Mouse (Mus musculus) spleen, adult 2 months (tissue): Measurements from ENCODE around the gene Rccd1. TPM values are rescaled to one million over a fixed set of nuclear protein-coding genes. Genes with fewer than 3 reads are reported as not detected.
A peak's percentile ranks its signal among the peaks of the same experiment; 100 is the strongest.

Source experiments
- DNase-seq, 2 experiments: peaks; one replicate each; pipeline versions ENCODE4 v3.0.0 to v3.0.0-alpha.2; 2012 to 2021; ENCODE audit warnings: low spot score in 2 of 2, low read depth in 1 of 2
- H3K27ac ChIP-seq: fragments of 200-500 bp; 2 replicates; pipeline ENCODE4 v1.5.1; 2012; ENCODE audit warnings: low read length, inconsistent platforms; ENCODE audit not compliant: insufficient read depth
- H3K27me3 ChIP-seq: fragments of 200-500 bp; 2 replicates; pipeline ENCODE4 v1.6.1; 2012; ENCODE audit warnings: mild to moderate bottlenecking, moderate library complexity, low read length, inconsistent platforms; ENCODE audit not compliant: control insufficient read depth, insufficient read depth
- H3K36me3 ChIP-seq: fragments of 200-500 bp; 2 replicates; pipeline ENCODE4 v1.6.1; 2012; ENCODE audit warnings: mild to moderate bottlenecking, low read length, inconsistent platforms; ENCODE audit not compliant: control insufficient read depth, insufficient read depth
- H3K4me1 ChIP-seq: fragments of 200-500 bp; 2 replicates; pipeline ENCODE4 v1.6.1; 2011; ENCODE audit warnings: inconsistent platforms; ENCODE audit not compliant: control insufficient read depth, insufficient read depth, insufficient read length
- H3K4me3 ChIP-seq: fragments of 200-500 bp; 2 replicates; pipeline ENCODE4 v1.5.1; 2011; ENCODE audit warnings: mild to moderate bottlenecking, inconsistent platforms; ENCODE audit not compliant: insufficient read depth, insufficient read length; ENCODE audit errors: extremely low read depth
- CTCF ChIP-seq: fragments of 200-500 bp; IDR thresholded peaks from 2 replicates; pipeline ENCODE4 v1.5.1; 2011; ENCODE audit warnings: mild to moderate bottlenecking, inconsistent platforms; ENCODE audit not compliant: insufficient read depth, insufficient read length, insufficient replicate concordance; ENCODE audit errors: extremely low read depth
- POLR2A ChIP-seq: fragments of 200-500 bp; IDR thresholded peaks from 2 replicates; pipeline ENCODE4 v1.6.1; 2011; ENCODE audit warnings: low read depth, low read length, inconsistent platforms
- WGBS: fragments of 180-500 bp; shearing (Covaris S2); methylation state at CpG from one replicate; pipeline ENCODE4 v1.1.7; 2018; 5-methylcytosine and 5-hydroxymethylcytosine counted together
- polyA plus RNA-seq: library from polyadenylated mRNA; depleted of rRNA; stranded (reverse); fragments of >200 nt; gene quantifications from 2 replicates; pipeline ENCODE4 v1.2.3, GENCODE M21; 2012

Gene Rccd1
- polyA plus RNA-seq, 1 experiment = 13.2 TPM

DNA sequence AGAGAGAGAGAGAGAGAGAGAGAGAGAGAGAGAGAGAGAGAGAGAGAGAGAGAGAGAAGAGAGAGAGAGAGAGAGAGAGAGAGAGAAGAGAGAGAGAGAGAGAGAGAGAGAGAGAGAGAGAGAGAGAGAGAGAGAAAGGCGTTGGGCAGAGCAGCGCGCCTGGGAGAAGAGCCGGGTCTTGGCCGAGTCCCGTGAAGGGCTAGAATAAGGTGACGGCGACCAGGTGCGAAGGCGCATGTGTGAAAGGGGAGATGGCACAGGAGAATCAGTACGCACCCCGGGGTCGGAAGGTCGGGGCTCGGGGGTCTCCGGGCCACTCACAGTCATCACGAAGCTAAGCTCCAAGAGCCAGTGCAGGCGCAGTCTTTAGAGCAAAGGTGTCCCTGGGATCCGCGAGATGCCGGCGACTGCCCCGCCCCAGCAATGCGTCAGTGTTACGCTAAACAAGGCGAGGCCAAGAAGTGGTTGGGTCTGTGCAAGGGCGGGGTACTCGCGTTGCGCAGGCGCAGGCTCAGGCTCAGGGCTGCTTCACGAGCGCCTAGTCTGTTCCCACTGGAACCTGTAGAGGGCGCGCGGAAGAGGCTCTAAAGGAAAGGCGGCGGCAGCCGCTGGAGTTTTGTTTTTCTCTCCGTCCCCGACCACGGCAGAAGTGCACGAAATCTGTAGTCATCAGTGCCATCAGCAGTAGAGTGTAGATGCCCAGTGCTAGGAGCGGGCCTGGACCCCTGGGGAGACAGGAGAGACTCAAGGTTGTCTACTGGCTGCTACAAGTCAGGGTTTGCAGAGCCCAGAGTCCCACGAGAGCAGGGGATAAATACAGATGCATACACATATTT is 15.8 kb upstream of the Rccd1 start:
- H3K27ac ChIP-seq = peak overlapping the region; percentile 88
- H3K27me3 ChIP-seq = no peaks in the 10 kb centered on the region
- peaks cover 14% of the 10 kb centered on the region for H3K4me1 ChIP-seq
- DNase-seq = peak; percentile 96 to 98
- TF ChIP-seq POLR2A = peak; percentile 61; the same call in 1 of the 2 replicates
- peak; percentile 78 for TF ChIP-seq CTCF
- WGBS = under 1% methylated on average over 45 of the region's 45 CpGs
- peak overlapping the region; percentile 70 for H3K4me3 ChIP-seq
- H3K36me3 ChIP-seq = peaks cover 20% of the 10 kb centered on the region

DNA sequence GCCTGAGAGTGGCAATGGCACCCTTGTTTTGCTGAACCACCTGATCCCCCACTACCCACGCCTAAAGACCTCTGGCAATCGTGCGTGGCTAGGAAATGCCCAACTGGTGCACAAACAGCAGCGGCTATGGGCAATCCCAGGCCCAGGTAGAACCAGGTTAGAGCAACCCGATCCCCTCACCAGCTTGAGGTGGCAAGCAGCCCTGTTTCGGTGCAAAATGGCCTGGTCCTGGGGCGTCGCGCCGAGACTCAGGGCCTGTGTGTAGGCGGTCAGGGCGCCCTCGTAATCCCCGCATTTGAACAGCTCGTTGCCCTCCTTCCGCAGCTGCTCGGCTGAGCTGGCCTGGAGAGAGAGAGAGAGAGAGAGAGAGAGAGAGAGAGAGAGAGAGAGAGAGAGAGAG is 15.1 kb upstream of the Rccd1 start:
- peaks cover 25% of the 10 kb centered on the region for H3K36me3 ChIP-seq
- WGBS = 6% methylated on average over 17 of the region's 17 CpGs
- TF ChIP-seq CTCF (no peak), POLR2A (no peak)
- H3K4me3 ChIP-seq = peak overlapping the region; percentile 51
- no peaks in the 10 kb centered on the region for H3K27me3 ChIP-seq
- DNase-seq = no peak
- H3K4me1 ChIP-seq = peaks cover 14% of the 10 kb centered on the region
- no peak overlapping the region for H3K27ac ChIP-seq

DNA sequence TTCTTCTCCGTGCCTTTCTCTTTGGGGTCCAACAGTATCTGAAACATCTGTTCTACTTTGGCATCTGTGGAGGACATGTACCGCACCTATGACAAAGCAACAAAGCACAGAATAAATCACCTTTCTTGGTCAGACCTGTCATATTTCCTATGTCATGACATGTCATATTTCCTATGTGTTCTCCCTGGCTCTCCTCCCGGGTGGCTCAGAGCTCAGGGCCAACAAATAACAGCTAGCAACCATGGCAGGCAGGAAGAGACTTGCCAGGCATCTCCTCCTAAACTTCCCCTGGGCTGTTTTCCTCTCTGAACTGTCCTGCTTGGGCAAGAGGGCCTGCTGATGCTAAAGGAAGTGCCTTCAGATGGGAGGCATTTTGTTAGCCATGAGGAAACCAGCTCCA is 12.7 kb upstream of the Rccd1 start:
- no peaks in the 10 kb centered on the region for H3K27me3 ChIP-seq
- peaks cover 8% of the 10 kb centered on the region for H3K4me1 ChIP-seq
- H3K4me3 ChIP-seq = no peak overlapping the region
- H3K27ac ChIP-seq = no peak overlapping the region
- TF ChIP-seq CTCF = no peak
- no peak for TF ChIP-seq POLR2A
- DNase-seq = no peak
- 79% methylated on average over 3 of the region's 3 CpGs for WGBS
- H3K36me3 ChIP-seq = peaks cover 43% of the 10 kb centered on the region

DNA sequence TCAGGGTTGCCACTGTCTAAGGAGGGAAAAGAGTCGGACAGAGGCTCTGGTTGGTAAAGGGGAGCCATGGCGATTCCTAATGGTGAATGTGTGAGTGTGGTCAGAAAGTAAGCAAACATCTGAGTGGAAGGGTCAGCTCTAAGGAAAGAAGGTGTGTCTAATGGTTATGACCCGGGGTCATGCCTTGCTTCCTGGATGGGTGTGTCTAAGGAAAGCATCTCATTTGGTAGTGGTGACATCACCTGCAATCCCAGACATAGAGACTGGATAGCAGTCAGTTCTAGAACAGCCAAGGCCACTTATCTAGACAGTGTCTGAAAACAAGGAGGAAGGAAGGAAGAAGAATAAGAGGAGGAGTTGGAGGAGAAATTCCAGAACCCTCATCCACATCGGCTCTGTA is 10.6 kb upstream of the Rccd1 start:
- no peak for DNase-seq
- Histone ChIP-seq H3K4me3 (no peak overlapping the region), H3K27ac (no peak overlapping the region), H3K36me3 (peaks cover 62% of the 10 kb centered on the region), H3K27me3 (no peaks in the 10 kb centered on the region), H3K4me1 (peaks cover 8% of the 10 kb centered on the region)
- TF ChIP-seq POLR2A = no peak
- TF ChIP-seq CTCF = no peak
- 88% methylated on average over 4 of the region's 4 CpGs for WGBS

DNA sequence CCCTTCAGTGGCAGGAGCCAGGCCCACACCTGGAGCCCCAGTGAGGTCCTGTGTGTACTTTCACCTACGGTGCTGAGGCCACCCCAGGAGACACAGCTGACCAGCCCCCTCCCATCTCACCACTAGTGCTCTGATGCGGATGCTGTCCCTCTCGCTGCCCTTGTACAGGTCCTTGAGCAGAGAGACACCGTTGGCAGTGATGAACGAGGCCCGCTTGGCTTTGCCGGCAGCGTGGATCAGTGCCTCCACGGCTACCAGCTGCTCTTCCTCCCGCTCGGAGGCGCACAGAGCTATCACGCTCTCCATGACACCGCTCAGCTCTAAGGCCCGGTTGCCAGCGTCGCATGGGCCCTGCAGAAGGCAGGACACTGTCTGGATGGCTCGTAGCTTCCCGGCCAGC is 7.2 kb upstream of the Rccd1 start:
- Histone ChIP-seq H3K27me3 (no peaks in the 10 kb centered on the region), H3K4me3 (no peak overlapping the region), H3K36me3 (peaks cover 71% of the 10 kb centered on the region), H3K4me1 (no peaks in the 10 kb centered on the region), H3K27ac (no peak overlapping the region)
- 97% methylated on average over 19 of the region's 19 CpGs for WGBS
- no peak for TF ChIP-seq POLR2A
- no peak for TF ChIP-seq CTCF
- no peak for DNase-seq

DNA sequence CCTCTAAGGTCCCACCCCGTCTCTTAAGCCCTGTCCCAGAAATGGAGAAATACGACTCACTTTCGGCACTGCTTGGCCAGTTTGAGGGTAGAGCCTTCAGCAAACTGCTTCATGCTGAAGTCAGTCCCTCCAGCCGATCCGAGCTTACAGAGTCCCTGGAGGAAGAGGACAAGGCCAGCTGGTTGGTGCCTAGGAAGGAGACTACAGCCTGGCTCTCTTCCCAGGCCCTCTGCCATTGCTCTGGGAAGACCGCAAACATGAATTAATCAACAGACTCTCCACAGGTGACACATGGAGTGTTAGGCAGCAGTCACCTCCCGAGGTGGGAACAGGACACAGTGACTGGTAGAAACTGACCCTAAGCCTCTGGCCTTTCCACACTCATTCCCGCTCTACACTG is 6.0 kb upstream of the Rccd1 start:
- Histone ChIP-seq H3K36me3 (peaks cover 67% of the 10 kb centered on the region), H3K4me1 (no peaks in the 10 kb centered on the region), H3K27me3 (no peaks in the 10 kb centered on the region), H3K4me3 (no peak overlapping the region), H3K27ac (no peak overlapping the region)
- TF ChIP-seq CTCF (no peak), POLR2A (no peak)
- no peak for DNase-seq
- WGBS = 93% methylated on average over 8 of the region's 8 CpGs

DNA sequence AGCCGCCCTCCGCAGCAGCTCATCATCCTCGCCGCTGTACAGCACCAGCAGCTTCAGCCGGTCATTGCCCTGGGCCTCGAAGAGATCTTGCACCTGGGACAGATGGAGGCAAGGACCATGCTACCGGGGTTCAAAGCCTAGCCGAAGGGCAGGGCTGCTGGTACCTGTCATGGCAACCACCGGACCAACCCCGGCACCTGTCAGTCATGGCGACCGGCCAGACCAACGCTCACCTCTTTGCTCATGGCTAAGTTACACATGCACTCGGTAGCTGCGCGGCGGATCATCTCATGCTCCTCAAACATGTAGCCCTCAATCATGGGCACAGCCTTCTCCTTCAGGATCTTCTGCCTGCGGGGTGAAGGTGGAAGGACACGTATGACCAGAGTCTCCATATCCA is 1.8 kb upstream of the Rccd1 start:
- no peaks in the 10 kb centered on the region for H3K27me3 ChIP-seq
- TF ChIP-seq CTCF (no peak), POLR2A (no peak)
- H3K36me3 ChIP-seq = peaks cover 33% of the 10 kb centered on the region
- H3K4me3 ChIP-seq = no peak overlapping the region
- H3K4me1 ChIP-seq = no peaks in the 10 kb centered on the region
- no peak for DNase-seq
- no peak overlapping the region for H3K27ac ChIP-seq
- 96% methylated on average over 19 of the region's 19 CpGs for WGBS
